Mouse (Mus musculus) right cerebral cortex, postnatal 4 days (tissue): Measurements from ENCODE around the gene Col20a1.

Experiments
- DNase-seq: peaks from one replicate; pipeline ENCODE4 v3.0.0-alpha.2; 2022

Col20a1 gene

GRCm38 (mm10) chr2:180986449-180986848 lies at the start of gene Col20a1:
Col20a1 (plus strand) TSS chr2:180986535.
- DNase-seq, result no peak

- DNase-seq, result no peak
These were observed 46.1 kb upstream of the Col20a1 start for GRCm38 (mm10) chr2:180940187-180940586.

GRCm38 (mm10) chr2:180941869-180942268 lies 44.5 kb upstream of the Col20a1 start:
- no peak for DNase-seq

- no peak for DNase-seq
These were observed 36.4 kb upstream of the Col20a1 start for GRCm38 (mm10) chr2:180949947-180950346.

GRCm38 (mm10) chr2:180952731-180953171 lies 33.6 kb upstream of the Col20a1 start:
- peak; percentile 37 for DNase-seq

GRCm38 (mm10) chr2:180953638-180954037 lies 32.7 kb upstream of the Col20a1 start:
- no peak for DNase-seq

GRCm38 (mm10) chr2:180954061-180955047 lies 32.0 kb upstream of the Col20a1 start, which contains the start of gene Nkain4:
Nkain4 (minus strand) TSS chr2:180954699.
- peak; percentile 64 for DNase-seq

GRCm38 (mm10) chr2:180959605-180960004 lies 26.7 kb upstream of the Col20a1 start:
- DNase-seq, result no peak

- DNase-seq, result no peak
These were observed 26.1 kb upstream of the Col20a1 start for GRCm38 (mm10) chr2:180960187-180960586.

GRCm38 (mm10) chr2:180962616-180963308 lies 23.6 kb upstream of the Col20a1 start:
- DNase-seq, result no peak

- peak; percentile 64 for DNase-seq
These were observed 22.4 kb upstream of the Col20a1 start for GRCm38 (mm10) chr2:180963956-180964355.

- no peak for DNase-seq
These were observed 20.0 kb upstream of the Col20a1 start for GRCm38 (mm10) chr2:180966092-180966882.

GRCm38 (mm10) chr2:180967010-180967763 lies 19.1 kb upstream of the Col20a1 start, which contains the start of gene Arfgap1:
Arfgap1 (plus strand) TSS chr2:180967225.
- peak; percentile 91 for DNase-seq

- no peak for DNase-seq
These were observed 5.2 kb upstream of the Col20a1 start for GRCm38 (mm10) chr2:180981133-180981532.

- no peak for DNase-seq
These were observed 700 bp upstream of the Col20a1 start for GRCm38 (mm10) chr2:180985635-180986034.

- DNase-seq, result no peak
These were observed 666 bp downstream of the Col20a1 start for GRCm38 (mm10) chr2:180987001-180987400.

- no peak for DNase-seq
These were observed 1.2 kb downstream of the Col20a1 start for GRCm38 (mm10) chr2:180987432-180988030.

- DNase-seq, result no peak
These were observed 2.1 kb downstream of the Col20a1 start for GRCm38 (mm10) chr2:180988347-180988913.

- DNase-seq, result no peak
These were observed 2.6 kb downstream of the Col20a1 start for GRCm38 (mm10) chr2:180988948-180989347.

GRCm38 (mm10) chr2:180990347-180990746 lies 4.0 kb downstream of the Col20a1 start:
- DNase-seq, result no peak

GRCm38 (mm10) chr2:180994360-180994759 lies 8.0 kb downstream of the Col20a1 start:
- DNase-seq, result no peak
